Mouse (Mus musculus) retina, adult 2 months (tissue): ENCODE data around the gene Ankrd39.

Experiments
- DNase-seq: peaks from one replicate; pipeline ENCODE4 v3.0.0-alpha.2; 2012; ENCODE audit warnings: low read depth, low spot score

Gene Ankrd39

DNA sequence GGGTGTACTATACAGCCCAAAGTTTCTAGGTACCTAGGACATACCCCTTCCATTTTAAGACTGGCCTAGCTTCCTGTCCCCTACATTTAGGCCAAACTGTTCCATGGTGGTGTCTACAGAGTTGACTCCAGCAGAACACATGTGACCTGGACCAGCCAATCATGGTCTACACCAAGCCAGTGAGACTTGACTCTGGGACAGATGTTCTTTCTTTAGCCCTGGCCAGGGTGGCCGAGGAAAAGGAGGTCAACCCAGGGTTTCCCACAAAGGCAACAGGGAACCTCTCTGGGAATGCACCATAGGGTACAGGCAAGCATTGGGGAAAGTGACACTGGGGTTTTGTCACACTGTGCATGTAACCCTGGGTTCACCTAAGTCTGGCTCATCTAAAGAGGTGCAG, 25.5 kb upstream of the Ankrd39 start:
- DNase-seq, result no peak

DNA sequence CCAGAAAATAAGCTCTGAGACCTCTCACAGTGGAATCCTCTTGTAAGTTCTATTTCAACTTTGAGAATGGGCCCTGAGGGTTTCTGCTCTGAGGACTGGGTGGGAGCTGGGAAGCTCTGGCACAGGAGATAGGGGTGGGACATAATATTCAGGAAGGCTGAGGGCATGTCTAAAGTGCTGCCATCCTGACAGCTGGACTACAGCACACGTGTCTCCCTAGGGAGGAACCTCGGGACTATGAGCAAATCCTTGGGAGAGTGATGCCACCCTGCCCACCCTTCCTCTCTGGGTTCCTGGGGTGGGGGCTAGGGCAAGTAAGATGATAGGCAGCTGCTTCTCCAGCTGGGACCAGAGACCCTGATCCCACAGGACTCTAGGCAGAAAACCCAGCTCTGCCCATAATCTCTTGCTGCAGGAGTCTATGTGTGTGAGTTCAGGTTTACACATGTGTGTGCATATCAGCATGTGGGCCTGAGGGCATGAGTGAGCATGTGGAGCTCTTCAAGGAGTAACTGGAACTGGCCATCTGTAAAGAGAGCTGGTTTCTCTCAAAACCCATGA, 25.0 kb upstream of the Ankrd39 start:
- no peak for DNase-seq

- DNase-seq, result no peak
Measured at GRCm38 (mm10) chr1:36571627-36572026, 24.4 kb upstream of the Ankrd39 start.

DNA sequence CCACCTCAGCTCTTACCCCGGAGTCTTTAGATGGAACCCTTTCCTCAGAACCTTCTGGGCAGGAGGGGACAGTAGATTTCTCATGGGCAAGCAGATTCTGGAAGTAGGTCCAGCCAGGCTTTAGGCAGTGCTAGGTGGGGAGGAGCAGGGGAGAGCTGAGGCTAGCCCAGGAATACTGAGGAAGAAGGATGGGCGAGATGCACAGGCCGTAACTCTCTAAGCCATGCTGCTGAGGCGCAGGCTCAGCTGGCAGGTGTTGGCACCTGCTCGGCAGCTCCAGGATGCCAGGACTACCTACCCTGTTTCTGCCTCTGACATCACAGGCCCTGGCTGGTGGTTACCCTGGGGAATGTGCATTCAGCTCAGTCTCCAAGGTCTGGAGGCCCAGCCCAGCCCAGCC, 23.1 kb upstream of the Ankrd39 start:
- no peak for DNase-seq

DNA sequence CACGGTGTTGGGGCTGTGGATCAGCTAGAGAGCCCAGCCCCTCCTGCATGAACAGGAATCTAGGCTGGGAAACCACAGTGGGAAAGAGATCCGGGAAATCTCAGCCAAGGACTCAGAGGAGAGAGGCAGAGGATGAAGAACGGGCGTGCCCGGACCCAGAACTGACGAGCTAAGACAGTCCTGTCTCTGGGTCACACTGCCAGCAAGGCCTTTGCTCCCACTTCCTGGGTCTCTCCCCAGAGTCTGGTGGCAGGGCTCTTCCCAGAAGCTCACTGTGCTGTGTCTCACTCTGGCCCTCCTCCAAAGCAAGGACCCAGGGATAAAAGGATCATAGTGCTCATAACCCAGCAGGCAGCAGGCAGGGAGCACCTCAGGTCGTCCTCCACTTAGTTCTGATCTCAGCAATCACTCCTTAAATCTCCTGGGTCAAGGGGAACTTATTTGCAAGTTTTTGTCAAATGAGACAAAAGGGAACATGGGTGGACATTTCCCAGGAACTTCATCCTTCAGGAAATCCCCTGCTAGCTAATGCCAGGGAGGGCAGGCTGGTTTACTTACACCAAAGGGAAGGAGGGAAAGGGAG, 22.5 kb upstream of the Ankrd39 start:
- no peak for DNase-seq

DNA sequence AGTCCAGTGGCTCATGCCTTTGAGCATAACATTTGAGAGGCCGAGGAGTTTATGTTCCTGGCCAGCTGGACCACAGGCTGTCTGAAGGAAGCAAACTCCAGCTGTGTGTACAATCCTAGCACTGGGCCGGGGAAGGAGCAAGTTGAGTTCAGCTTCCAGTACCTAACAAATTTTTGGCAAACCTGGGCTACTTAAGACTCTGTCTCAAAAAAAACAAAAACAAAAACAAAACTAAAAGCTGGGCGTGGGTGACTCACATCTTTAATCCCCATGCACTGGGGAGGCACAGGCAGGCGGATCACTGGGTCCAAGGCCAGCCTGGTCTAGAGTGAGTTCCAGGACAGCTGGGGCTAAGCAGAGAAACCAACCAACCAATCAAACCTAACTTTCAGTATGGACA, 21.5 kb upstream of the Ankrd39 start:
- no peak for DNase-seq

DNA sequence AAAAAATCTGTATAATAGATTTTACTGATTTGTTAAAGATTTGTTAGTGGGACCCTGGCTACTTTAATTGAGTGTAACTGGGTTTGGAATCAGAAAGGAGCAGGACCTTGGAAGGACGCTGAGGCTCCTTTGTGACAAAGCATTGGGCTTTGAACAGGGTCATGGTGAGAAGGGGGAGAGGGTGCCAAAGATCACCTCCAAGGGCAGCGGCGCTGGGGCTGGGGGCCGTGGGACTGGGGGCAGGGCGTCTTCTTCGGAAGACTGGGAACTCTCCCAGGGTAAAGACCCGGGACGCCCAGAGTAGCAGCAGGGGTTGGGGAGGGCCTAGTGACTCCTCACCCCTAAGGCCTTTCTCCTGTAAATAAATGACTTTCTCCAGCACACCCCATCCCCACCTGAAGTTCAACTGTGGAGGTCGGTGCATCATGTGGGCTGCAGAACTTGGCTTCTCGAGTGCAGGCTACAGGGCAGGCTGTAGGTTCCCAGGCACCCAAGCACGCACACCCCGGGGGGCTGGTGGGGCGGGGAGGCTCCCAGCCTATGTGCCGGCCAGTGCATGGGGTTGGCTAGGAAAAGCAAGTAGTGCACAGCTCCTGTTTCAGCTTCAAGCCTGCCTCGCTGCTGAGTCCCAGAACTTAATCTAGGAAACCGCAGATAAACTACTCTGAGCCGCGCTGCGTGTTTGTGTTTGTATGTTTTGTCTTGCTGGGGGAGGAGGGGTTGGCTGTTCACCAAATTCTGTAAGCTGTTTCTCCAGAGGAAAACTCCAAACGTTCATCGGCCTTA, 20.8 kb upstream of the Ankrd39 start:
- no peak for DNase-seq

DNA sequence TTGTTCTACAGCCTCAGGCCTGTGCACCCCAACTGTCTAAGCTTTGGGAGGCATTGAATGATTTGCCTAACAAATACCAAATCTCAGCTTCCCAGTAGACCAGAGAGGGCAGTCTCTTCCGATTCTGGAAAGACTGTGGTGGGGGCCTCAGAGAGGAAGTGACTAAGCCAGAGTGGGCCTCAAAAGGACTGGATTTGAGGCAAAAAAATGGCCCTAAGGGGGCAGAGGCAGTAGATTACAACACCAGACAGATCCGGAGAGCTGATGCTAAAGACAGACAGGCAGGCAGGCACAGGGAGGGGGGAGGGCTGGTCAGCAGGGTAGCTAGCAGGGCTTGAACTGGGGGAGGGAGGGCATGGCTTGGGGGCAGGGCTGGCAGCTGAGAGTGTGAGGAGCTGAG, 19.2 kb upstream of the Ankrd39 start:
- no peak for DNase-seq

DNA sequence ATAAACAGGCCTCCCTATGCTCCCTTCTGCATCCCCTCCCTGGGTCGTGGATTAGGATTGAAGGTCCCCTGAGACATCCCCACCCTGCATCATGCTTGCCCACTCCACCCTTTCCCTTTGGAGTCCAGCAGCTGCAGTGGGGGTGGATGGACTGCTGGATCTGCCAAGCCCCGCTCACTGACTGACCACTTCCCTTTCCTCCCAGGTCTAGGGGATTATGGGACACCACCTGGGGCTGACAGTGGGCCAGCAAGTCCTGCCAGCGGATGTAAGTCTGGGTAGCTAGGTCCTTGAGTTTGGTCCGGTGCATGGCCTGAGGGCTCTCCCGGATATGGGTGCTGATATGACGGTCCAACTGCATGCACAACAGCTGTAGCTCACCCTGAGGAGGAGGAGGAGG, 16.9 kb upstream of the Ankrd39 start:
- DNase-seq, result no peak

DNA sequence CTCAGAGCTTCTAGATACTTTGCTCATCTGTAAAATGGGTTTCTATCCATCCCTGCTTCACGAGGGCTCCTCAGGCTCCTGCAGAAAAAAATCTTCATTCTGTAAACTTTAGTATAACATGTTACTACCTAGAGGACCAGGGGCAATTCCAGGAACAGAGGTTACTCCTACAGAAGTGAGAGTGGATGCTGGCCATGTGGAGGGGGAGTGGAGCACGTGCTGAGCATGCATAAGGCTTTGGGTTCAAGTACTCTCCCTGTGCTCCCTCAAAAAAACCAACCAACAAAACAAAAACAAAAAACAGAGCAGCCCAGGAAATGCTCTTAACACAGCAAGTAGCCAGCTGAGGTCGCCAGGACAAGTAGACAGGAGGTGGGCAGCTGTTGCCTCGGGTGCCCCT, 16.4 kb upstream of the Ankrd39 start:
- no peak for DNase-seq

DNA sequence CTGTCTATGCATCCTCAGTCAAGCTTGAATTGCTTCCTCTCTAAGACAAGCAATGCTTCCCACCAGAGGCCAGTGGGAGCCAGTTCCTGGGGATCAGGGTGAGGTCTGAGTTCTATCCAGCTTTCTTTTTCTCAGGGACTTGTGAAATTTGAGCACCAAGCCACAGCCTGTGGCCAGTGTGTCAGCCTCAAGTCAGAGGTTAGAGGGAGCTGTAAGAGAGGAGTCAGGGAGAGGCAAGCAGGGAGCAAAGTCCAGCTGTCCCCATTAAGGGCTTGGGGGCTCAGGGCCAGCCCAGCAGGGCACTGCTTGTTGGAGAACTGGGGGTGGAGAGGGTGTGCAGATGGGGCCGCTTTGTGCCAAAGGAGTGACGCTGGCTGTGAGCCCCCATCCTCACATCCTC, 16.0 kb upstream of the Ankrd39 start:
- no peak for DNase-seq

GRCm38 (mm10) chr1:36562388-36562787, 15.1 kb upstream of the Ankrd39 start:
- DNase-seq, result no peak

DNA sequence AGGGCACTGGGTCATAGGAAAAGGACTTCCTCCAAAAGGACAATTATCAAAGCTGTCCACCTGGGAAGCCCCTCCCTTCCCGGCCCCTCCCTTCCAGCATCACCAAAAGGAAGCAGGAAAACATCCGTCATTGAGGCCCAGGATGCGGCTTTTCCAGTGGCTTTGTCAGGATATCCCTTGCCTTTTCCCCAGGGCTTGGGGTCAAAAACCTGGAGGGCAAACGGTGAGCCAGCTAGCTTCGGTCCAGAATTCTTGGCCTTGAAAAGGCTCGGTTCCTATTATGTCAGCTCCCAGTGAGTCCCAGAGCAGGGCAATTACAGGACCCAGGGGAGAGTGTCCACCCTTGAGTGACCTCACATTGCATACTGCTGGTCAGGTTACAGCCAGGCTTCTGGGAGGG, 13.7 kb upstream of the Ankrd39 start:
- no peak for DNase-seq

DNA sequence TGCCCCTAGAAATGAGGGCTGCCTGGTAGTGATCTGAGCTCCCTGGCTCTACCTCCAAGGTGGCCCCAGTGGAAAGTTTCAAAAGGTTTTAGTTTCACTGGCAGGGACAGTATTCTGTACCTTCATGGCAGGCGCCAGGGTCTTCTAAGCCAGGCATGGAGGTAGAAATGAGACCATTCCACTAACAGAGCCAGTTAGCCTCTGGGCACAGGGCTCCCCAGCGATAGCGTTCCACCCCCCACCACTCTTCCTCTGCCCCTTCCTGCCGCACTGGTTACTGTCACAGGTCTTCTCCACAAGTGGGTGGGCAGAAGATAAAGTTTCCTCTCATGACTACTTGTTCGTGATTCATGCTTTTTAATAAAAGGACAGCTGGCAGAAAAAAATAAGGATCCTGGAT, 12.6 kb upstream of the Ankrd39 start:
- no peak for DNase-seq

GRCm38 (mm10) chr1:36559256-36559655, 12.0 kb upstream of the Ankrd39 start:
- no peak for DNase-seq

DNA sequence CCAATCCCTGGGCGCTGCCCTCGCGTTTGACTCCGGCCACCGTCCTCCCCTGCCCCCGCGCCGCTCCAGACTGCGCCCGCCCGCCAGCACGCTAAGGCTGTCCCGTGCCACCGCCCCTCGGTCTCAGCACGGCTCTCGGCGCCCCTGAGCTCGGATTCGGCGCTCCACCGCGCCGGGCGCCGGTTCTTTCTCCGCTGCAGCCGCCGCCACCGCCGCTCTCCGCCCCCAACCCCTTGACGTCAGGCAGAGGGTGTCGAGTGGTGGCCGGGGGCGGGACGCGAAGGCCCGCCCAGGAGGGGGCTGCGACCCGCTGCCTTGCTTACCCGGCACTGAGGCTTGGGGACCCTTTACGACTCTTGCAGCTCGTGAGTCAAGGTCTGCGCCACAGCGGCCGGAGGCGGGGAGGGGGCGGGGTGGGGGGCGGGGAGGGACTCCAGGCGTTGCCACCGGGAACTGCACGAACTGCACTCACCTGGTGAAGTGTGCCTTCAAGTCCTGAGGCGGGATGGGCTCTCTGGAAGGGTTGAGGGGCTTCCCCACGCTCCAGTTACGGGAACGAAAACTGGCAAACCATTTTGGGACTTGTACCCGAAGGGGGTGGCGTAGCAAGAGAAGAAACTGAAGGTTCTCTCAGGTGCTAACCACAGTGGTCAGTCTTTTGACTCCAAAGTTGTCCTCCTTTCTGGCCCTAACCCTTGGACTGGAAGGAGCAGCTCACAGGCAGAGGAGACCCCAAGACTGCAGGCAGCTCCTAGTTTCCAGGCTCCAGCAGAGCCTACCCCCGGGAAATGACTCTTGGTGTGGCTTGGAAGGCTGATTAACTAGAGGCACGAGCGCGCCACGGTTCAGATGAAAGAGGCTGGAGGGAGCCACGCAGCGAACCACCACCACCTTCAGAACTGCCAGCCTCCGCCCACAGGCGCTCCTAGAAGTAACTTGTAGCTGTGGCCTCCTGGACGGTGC, 11.1 kb upstream of the Ankrd39 start, which contains the start of gene Sema4c:
Gene Sema4c, minus strand, starts transcription at position 319 of the 963 bp plus-strand sequence.
- no peak for DNase-seq

- no peak for DNase-seq
Measured at GRCm38 (mm10) chr1:36557457-36558011, 10.3 kb upstream of the Ankrd39 start.

GRCm38 (mm10) chr1:36556553-36557456, 9.6 kb upstream of the Ankrd39 start:
- peak; percentile 66 for DNase-seq

GRCm38 (mm10) chr1:36555798-36556395, 8.7 kb upstream of the Ankrd39 start:
- no peak for DNase-seq
